Mouse (Mus musculus): ENCODE data around the gene Gm2012. TPM values are rescaled to one million over a fixed set of nuclear protein-coding genes. Genes with fewer than 3 reads are reported as not detected.
"Not testable (repeated sequence)": the region's sequence is repeated elsewhere in the genome, so short reads cannot be mapped to it uniquely, and the experiment has no call there.

Gm2012 gene
- not detected in 2 replicates for polyA plus RNA-seq (2015; fragmentation: Nextera tagmentation; extraction: Ambion mirVana)

- H3K27ac ChIP-seq (ENCODE audit: low read length) = not testable (repeated sequence)
Observed at GRCm38 (mm10) chrX:26231255-26231654, at the start of gene Gm2012. TSS of gene Gm2012 (minus strand) at chrX:26231355.

DNA sequence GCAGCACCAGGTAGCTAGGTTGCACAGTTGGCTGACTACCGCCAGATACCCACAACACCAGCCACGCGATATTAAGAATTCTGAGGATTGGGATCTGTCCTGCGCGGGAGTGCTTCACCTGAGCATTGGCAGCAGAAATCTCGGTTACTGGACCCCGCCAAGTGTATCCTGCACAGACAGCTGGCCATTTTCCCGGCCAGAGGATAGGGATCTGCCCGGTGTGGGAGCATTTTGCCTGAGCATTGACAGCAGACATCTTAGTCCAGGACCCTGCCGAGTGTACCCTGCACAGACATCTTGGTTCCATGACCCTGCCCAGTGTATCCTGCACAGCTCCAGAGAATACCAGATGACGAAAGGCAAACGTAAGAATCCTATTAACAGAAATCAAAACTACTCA is 72.0 kb downstream of the Gm2012 start:
- H3K4me3 ChIP-seq (ENCODE audit: low read depth, low read length); H3K27ac ChIP-seq (ENCODE audit: low read length); H3K36me3 ChIP-seq (ENCODE audit: insufficient read depth, low read length); DNase-seq (ENCODE audit: low spot score); H3K4me1 ChIP-seq (ENCODE audit: insufficient read depth, low read depth, low read length); H3K4me2 ChIP-seq (replicated peaks; ENCODE audit: low read depth, low read length); H3K27me3 ChIP-seq (replicated peaks; ENCODE audit: insufficient read depth, low read length); ATAC-seq; H3K9ac ChIP-seq (replicated peaks; ENCODE audit: low read depth); H3K9me3 ChIP-seq (ENCODE audit: low read length): not testable (repeated sequence)
- 76% methylated on average over 12 of the region's 12 CpGs for WGBS

More at GRCm38 (mm10) chrX:26231255-26231654, at the start of gene Gm2012:
- H3K9ac ChIP-seq (replicated peaks; ENCODE audit: low read depth); H3K4me1 ChIP-seq (ENCODE audit: insufficient read depth, low read depth, low read length); H3K4me2 ChIP-seq (replicated peaks; ENCODE audit: low read depth, low read length); ATAC-seq; H3K4me3 ChIP-seq (ENCODE audit: low read depth, low read length); DNase-seq (ENCODE audit: low spot score); H3K9me3 ChIP-seq (ENCODE audit: low read length); H3K36me3 ChIP-seq (ENCODE audit: insufficient read depth, low read length); H3K27me3 ChIP-seq (replicated peaks; ENCODE audit: insufficient read depth, low read length): not testable (repeated sequence)
- 100% methylated on average over 1 of the region's 5 CpGs for WGBS

Small RNA genes within 50 kb of the gene (microRNA-seq; reads per million reads assigned to microRNA genes)
- not detected for gene Gm26302

Other genes with a start within 250 kb of the Gm2012 start
- not detected in 2 replicates for gene Gm5168, start 180.3 kb downstream of the Gm2012 start, polyA plus RNA-seq (2015; fragmentation: Nextera tagmentation; extraction: Ambion mirVana)
- not detected in 2 replicates for gene Gm2030, start 78.7 kb upstream of the Gm2012 start, polyA plus RNA-seq (2015; fragmentation: Nextera tagmentation; extraction: Ambion mirVana)

Data from lung, postnatal 0 days (tissue).